Mouse (Mus musculus): ENCODE measurements around the gene Car9. TPM values are rescaled to one million over a fixed set of nuclear protein-coding genes. Genes with fewer than 3 reads are reported as not detected.

The Car9 gene
- total and polyA plus RNA-seq, 3 experiments, result not detected

- H3K27me3 ChIP-seq (replicated peaks), result no peaks in the 10 kb centered on the region
- H3K36me3 ChIP-seq (replicated peaks in 1 of 2; ENCODE audit: control insufficient read depth in 1 of 2, insufficient read depth in 1 of 2, low read length in 1 of 2), result peaks cover 29 to 47% of the 10 kb centered on the region in 2 experiments
- peaks cover 24 to 81% of the 10 kb centered on the region in 2 experiments for H3K4me1 ChIP-seq (ENCODE audit: control insufficient read depth in 1 of 2, insufficient read depth in 2 of 2)
- peaks cover 46% of the 10 kb centered on the region for H3K79me2 ChIP-seq (replicated peaks; ENCODE audit: control insufficient read depth, extremely low read depth, insufficient read depth, poor library complexity, severe bottlenecking)
- dilution Hi-C loops (cut with MboI; ENCODE audit: extremely low pct_ligation_motif_present, extremely low pct_unique_long_range_greater_than_20kb, low sequenced_read_pairs) (no loop called here), in situ Hi-C loops (cut with MboI; ENCODE audit: low pct_ligation_motif_present, low pct_unique_long_range_greater_than_20kb, low sequenced_read_pairs) (loop anchor here (25.0 kb wide), 1 partner anchor 546 kb away; the partner anchor contains the start of genes Fancg and Vcp)
- H3K4me2 ChIP-seq (ENCODE audit: insufficient read depth, low read depth, poor library complexity, severe bottlenecking), result peak overlapping the region; percentile 92
- peak; percentile 59 for DNase-seq (ENCODE audit: extremely low read depth)
- H3K4me3 ChIP-seq (replicated peaks in 1 of 3; ENCODE audit: low read depth in 2 of 3, low read length in 2 of 3, poor library complexity in 1 of 3), result no peak overlapping the region
- no peaks in the 10 kb centered on the region for H3K9me3 ChIP-seq (replicated peaks; ENCODE audit: low read length)
- H3K27ac ChIP-seq (ENCODE audit: insufficient read depth, low read depth), result peak overlapping the region; percentile 29; the same call in 1 of the 2 replicates
- no peak overlapping the region for H3K9ac ChIP-seq (ENCODE audit: insufficient read depth, low read depth)
- TF ChIP-seq TCF12 (IDR thresholded peaks at IDR 0.05; ENCODE audit: low read depth, low read length) (peak; percentile 32; the same call in 1 of the 2 replicates), MEF2A (IDR thresholded peaks at IDR 0.05; ENCODE audit: borderline replicate concordance, low read depth, low read length) (peak; percentile 96), MAX (IDR thresholded peaks at IDR 0.05; ENCODE audit: low read length) (peak; percentile 64), CHD1 (IDR thresholded peaks at IDR 0.05; ENCODE audit: low read depth, low read length) (no peak), HCFC1 (IDR thresholded peaks at IDR 0.05; ENCODE audit: low read depth, low read length) (no peak), E2F4 (IDR thresholded peaks at IDR 0.05; ENCODE audit: insufficient replicate concordance, low read depth, low read length) (no peak), CTCF (conservative IDR thresholded peaks at IDR 0.05 in 1 of 2, IDR thresholded peaks at IDR 0.05 in 1 of 2; ENCODE audit: low read depth in 2 of 2, low read length in 2 of 2) (no peak), JUND (conservative IDR thresholded peaks at IDR 0.05; ENCODE audit: low read depth, low read length) (no peak), CHD2 (IDR thresholded peaks at IDR 0.05; ENCODE audit: low read length) (peak; percentile 54), BHLHE40 (IDR thresholded peaks at IDR 0.05; ENCODE audit: low read depth, low read length) (peak; percentile 77), ZNF384 (IDR thresholded peaks at IDR 0.05; ENCODE audit: low read depth, low read length) (no peak), ZKSCAN1 (IDR thresholded peaks at IDR 0.05; ENCODE audit: borderline replicate concordance, low read depth, low read length) (no peak), JUN (IDR thresholded peaks at IDR 0.05; ENCODE audit: insufficient read depth, low read depth, low read length) (no peak), SIN3A (IDR thresholded peaks at IDR 0.05; ENCODE audit: low read length) (peak; percentile 57; the same call in 1 of the 2 replicates), MXI1 (IDR thresholded peaks at IDR 0.05; ENCODE audit: low read depth, low read length) (peak; percentile 85), RCOR1 (conservative IDR thresholded peaks at IDR 0.05; ENCODE audit: low read depth, low read length) (no peak), ETS1 (conservative IDR thresholded peaks at IDR 0.05; ENCODE audit: low read depth, low read length) (0 out of 2 replicates have a peak, but pooled peaks have one; percentile 16), POLR2A (IDR thresholded peaks at IDR 0.05; ENCODE audit: low read depth, low read length) (peak; percentile 29; the same call in 1 of the 2 replicates), EP300 (IDR thresholded peaks at IDR 0.05; ENCODE audit: low read length) (no peak), IRF4 (IDR thresholded peaks at IDR 0.05; ENCODE audit: low read depth, low read length) (no peak), SMC3 (IDR thresholded peaks at IDR 0.05; ENCODE audit: low read depth, low read length) (no peak), PAX5 (IDR thresholded peaks at IDR 0.05; ENCODE audit: low read length) (no peak), MYC (IDR thresholded peaks at IDR 0.05; ENCODE audit: low read depth, low read length) (no peak), POLR2AphosphoS2 (IDR thresholded peaks at IDR 0.05; ENCODE audit: low read depth, low read length) (no peak), ZC3H11A (IDR thresholded peaks at IDR 0.05; ENCODE audit: low read depth, low read length) (no peak)
These were observed 52.0 kb downstream of the Car9 start for GRCm38 (mm10) chr4:43558631-43559356.

Data from CH12.LX (cell line).